Mouse (Mus musculus) left cerebral cortex, postnatal 10 days (tissue): Measurements from ENCODE around the gene Ythdf1. TPM values are rescaled to one million over a fixed set of nuclear protein-coding genes. Genes with fewer than 3 reads are reported as not detected.
A peak's percentile ranks its signal among the peaks of the same experiment; 100 is the strongest.

ENCODE experiments used
- DNase-seq, 2 experiments: peaks; one replicate each; pipeline ENCODE4 v3.0.0; 2021 to 2022; ENCODE audit warnings: low spot score in 2 of 2, mixed read lengths in 1 of 2; ENCODE audit errors: extremely low spot score in 1 of 2
- intact Hi-C: fragments of 180-260 bp; cut with DNase I; formaldehyde crosslinking; loops from one replicate; pipeline ENCODE4 v1.15.1; 2025
- total RNA-seq, 2 experiments: library from RNA; stranded (reverse); gene quantifications; 2 replicates each; pipeline ENCODE4 v1.2.3; 2021

The Ythdf1 gene
- total RNA-seq, result 10 to 100 TPM; 62.7 to 67.6 TPM

DNA sequence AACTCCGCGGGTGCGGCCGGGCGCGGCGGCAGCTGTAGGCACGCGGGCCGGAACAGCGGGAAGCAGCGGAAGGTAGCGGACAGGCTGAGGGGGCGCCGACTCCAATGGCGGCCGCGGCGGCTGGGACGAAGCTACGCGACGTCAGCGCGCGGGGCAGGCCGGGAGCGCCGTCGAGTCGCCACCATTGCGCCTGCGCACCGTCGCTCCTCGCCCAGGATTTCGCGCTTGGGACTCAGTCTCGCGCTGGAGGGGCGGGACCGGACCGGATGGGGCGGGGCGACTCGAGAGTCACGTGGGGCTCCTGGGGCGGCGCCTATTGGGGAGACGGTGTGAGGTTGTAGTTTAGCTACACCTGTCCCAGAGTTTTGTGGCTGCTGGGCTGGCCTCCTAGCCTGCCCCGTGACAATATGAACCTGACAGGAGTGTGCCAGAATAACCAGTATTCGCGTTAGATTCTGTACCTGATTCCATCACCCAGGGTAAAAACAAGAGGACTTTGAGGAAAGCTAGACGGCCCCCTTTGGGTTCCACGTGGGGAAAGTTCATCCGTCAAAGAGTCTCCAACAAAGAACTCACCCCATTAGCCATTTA lies at the start of gene Ythdf1:
Ythdf1 (minus strand) TSS at position 140 of the 591 bp plus-strand sequence.
- DNase-seq, result peak; percentile 94 to 99
- intact Hi-C loops, result loop anchor here (10.0 kb wide), 1 partner anchor 134 kb away; no protein-coding TSS in a partner anchor

- peak; percentile 89 to 96 for DNase-seq
- intact Hi-C loops, result no loop called here
These were observed 46.4 kb upstream of the Ythdf1 start, which contains the start of gene Arfgap1 for GRCm38 (mm10) chr2:180967010-180967763. Arfgap1 (plus strand) TSS chr2:180967225.

DNA sequence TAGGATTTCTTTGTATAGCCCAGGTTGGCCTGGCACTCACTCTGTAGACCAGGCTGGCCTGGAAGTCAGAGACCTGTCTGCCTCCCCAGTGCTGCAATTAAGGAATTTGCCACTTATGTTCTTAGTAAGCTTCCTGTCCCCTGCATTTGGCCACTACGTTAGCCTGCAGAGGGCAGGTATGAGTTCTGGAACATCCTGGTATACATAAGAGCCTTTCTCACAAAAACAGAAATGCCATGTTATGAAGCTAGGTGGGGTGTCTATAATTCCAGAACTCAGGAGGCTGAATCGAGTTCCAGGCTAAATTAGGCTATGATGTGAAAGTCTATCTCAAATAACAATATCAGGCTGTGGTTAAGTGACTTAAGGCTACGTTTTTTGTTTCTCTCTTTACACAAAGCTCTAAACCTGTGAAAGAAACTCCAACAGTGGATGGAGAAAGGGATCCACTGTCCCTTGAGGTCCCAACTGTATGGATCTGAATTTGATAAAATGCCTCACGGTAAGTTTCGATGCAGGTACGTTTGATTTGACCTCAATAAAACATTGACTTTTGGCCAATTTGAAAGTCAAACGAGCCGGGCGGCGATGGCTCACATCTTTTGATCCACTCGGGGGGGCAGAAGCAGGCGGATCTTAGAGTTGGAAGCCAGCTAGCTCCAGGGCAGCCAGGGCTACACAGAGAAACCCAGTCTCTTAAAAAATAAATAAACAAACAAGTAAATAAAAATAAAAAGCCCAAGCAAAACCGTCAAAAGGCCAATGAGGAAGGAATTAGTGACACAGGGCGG lies 45.5 kb upstream of the Ythdf1 start:
- DNase-seq, result no peak
- intact Hi-C loops, result no loop called here

GRCm38 (mm10) chr2:180963956-180964355 lies 43.2 kb upstream of the Ythdf1 start:
- intact Hi-C loops, result loop anchor here (1.0 kb wide), 1 partner anchor 39 kb away; no protein-coding TSS in a partner anchor
- DNase-seq, result peak in 1 of 2 experiments; percentile 75

- intact Hi-C loops, result no loop called here
- no peak for DNase-seq
These were observed 42.0 kb upstream of the Ythdf1 start for GRCm38 (mm10) chr2:180962616-180963308.

DNA sequence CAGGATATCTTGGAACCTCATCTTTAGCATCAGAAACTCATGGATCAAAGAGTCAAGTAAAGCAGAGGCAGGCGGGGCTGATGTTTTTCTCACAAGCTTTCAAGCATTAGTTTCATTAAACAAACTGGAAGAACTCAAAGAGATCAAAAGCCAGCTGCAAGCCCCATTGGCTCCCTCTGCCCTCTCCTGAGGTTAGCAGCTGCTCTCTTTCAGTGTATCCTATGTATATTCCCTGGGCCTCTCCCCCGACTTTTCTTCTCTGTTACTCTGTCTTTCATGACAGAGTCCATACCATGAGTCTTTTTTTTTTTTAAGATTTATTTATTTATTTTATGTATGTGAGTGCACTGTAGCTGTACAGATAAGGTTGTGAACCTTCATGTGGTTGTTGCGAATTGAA lies 39.4 kb upstream of the Ythdf1 start:
- intact Hi-C loops, result no loop called here
- DNase-seq, result no peak

DNA sequence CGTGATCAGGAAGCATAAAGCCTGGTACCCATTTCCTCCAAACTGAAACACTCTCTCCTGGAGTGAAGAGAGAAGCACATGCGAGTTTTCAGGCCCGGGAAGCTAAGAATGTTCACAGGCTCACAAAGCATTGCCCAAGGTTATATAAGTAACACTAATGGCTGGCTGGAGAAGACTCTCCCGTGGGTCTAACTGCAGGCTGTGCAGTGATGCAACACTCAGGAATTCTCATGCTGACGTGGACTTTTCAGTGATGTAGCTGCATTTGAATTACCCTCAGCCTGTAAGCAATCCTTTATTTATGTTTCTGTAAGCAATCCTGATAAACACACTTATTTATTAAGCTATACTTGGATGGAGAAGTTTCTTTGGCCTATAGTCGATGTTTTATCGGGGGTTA lies 38.9 kb upstream of the Ythdf1 start:
- intact Hi-C loops, result no loop called here
- no peak for DNase-seq

GRCm38 (mm10) chr2:180954061-180955047 lies 33.6 kb upstream of the Ythdf1 start, which contains the start of gene Nkain4:
Nkain4 (minus strand) TSS chr2:180954699.
- intact Hi-C loops, result no loop called here
- DNase-seq, result peak in 1 of 2 experiments; percentile 79

- DNase-seq, result no peak
- intact Hi-C loops, result no loop called here
These were observed 32.9 kb upstream of the Ythdf1 start for GRCm38 (mm10) chr2:180953638-180954037.

- intact Hi-C loops, result no loop called here
- DNase-seq, result peak in 1 of 2 experiments; percentile 62
These were observed 32.0 kb upstream of the Ythdf1 start for GRCm38 (mm10) chr2:180952731-180953171.

DNA sequence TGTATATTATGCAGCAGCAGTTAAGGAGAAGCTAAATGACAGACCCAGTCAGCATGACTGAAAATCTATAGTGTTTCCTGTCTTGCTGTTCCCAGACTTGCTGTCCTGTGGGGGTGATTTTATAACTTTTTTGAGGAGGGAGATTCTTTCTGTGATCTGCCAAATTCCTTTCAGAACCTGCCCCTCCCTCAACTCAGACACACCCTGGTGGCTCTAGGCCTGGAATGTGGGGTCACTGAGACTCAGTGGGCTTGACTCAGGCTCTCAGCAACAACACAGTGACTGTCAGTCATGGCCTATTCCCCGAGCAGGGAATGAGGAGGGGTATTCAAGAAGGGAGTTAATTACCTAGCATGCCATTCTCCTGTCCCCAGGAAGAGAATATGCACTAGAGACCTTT lies 29.2 kb upstream of the Ythdf1 start:
- no peak for DNase-seq
- intact Hi-C loops, result no loop called here

- intact Hi-C loops, result no loop called here
- DNase-seq, result peak; percentile 41 to 44
These were observed 21.1 kb upstream of the Ythdf1 start for GRCm38 (mm10) chr2:180941869-180942268.

DNA sequence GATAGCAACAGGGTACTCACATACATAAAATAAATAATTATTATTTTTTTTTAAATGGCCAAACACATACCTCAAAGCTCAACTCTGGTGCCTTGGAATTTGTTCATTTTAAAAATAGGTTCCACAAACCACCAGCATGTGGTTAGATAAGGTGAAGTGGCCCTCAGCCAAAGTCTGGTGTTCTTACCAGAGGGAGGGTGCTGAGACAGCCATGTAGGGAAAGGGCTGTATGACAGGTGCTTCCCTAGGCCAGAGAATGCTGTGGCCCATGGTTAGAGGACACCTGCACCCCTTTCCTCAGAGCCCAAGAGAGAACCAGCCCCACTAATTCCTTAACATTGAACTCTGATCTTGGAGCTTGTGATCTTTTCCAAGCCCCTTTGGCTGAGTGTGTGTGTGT lies 19.4 kb upstream of the Ythdf1 start:
- no peak for DNase-seq
- intact Hi-C loops, result no loop called here

DNA sequence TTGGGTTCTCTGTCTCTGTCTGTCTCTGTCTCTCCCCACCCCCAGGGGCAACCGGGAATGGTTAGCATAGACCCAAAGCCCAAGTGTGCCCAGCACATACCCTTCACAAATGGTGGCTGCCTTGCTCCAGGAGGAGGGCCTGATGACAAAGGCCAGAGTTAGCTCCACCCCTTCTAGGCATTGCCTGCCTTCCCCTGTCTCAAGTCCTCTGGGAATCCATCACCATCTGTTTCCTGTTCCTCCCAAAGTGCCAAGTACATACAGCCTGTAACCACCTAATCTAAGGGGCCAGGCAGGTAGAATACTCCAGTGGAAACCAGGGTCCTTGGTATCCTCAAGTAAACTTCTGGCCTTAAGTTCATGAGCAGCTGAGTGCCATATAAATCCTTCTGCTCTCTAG lies 11.7 kb upstream of the Ythdf1 start:
- intact Hi-C loops, result no loop called here
- no peak for DNase-seq

DNA sequence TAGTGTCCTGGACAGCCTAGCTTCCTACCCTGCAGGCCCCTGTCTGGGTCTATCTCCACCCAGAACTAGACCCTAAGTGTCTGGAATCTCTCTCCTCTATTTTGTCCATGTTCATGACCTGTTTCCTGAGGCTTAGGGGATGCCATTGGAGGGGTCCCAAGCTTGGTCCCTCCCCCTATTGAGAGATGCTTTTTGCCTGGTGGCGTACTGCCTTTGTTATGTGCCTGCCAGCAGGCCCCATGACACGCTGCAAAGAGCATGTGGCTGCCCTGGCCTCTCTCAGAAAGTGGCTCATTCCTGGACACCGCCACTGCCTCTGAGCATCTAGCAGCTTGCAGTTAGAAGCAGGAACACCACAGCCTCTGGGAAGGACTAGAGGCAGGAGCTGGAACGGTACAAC lies 8.0 kb upstream of the Ythdf1 start, which contains the start of gene Birc7:
Birc7 (plus strand) TSS at position 301 of the 400 bp plus-strand sequence.
- no peak for DNase-seq
- intact Hi-C loops, result loop anchor here (10.0 kb wide), 1 partner anchor 126 kb away; no protein-coding TSS in a partner anchor

DNA sequence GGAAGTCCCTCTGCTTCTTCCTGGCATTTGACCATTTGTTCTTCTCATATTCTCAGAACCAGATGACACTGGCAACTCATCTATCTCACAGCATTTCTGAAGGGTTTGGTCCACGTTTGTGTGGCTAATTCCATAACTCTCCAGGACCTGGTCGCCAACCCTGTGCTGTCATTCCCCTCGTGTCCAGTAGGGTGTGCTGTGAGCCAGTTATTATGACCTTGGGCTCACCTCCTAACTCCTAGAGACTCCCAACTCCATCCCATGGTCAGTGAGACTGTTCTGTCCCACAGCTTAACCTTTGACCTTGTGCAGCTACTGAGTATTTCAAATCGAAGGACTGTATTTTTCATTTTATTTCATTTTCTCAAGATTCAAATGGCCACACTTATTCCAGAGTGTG lies 4.4 kb upstream of the Ythdf1 start:
- DNase-seq, result peak; percentile 40 to 65
- intact Hi-C loops, result loop anchor here (1.0 to 10.0 kb wide), 2 partner anchors 39 to 130 kb away; no protein-coding TSS in a partner anchor

DNA sequence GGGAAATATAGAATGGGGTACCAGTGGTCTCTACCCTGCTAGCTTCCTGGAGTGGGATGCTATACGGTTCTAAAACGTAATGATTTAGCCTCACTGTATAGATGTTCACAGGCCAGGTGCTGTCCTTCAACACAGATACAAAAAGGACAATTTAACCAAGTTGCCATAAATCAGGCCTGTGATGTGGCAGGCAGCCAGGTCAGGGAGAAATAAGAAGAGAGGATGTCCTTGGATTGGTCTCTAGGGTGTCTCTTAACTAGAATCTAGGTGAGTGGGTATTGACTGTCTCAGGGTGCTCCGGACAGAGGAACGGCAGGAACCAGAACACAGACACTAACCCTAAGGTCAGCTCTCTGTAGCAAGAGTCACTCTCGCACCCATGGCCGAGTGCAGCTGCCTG lies 2.0 kb upstream of the Ythdf1 start:
- intact Hi-C loops, result loop anchor here (10.0 kb wide), 1 partner anchor 132 kb away; no protein-coding TSS in a partner anchor
- no peak for DNase-seq
